Mouse (Mus musculus): ENCODE data around the gene Mt2.

DNA sequence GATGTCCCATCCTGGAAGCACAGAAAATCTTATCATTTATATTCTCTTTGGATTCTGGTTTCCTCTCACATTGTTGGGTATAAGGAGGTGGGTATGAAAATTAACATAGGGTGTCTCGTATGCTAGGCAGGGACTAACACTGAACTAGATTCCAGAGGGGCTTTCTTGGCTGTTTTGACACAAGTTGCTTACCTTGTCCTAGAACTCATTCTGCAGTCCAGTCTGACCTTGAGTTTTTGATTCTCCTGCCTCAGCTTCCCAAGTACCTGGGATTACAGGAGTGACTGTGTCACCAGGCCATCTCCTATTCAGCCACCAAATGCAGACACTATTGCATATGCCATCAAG lies 8.1 kb downstream of the Mt2 start:
- TF ChIP-seq CTCF (IDR thresholded peaks at IDR 0.05; ENCODE audit: extremely low read depth, insufficient read depth, low read length), result no peak
- no peak for TF ChIP-seq POLR2A (IDR thresholded peaks at IDR 0.05; ENCODE audit: extremely low read depth, insufficient read depth, low read length)

Measured in cortical plate, adult 2 months (tissue).